Mouse (Mus musculus) kidney, adult 2 months (tissue): ENCODE results near the gene Agfg2.

Experiments used
- CTCF ChIP-seq: fragments of 200-500 bp; conservative IDR thresholded peaks from 2 replicates; pipeline ENCODE4 v1.5.1; 2011; ENCODE audit warnings: low read depth, mild to moderate bottlenecking, control low read depth, low read length, moderate library complexity, mixed read lengths; ENCODE audit not compliant: insufficient read depth, insufficient read length
- POLR2A ChIP-seq: fragments of 200-500 bp; IDR thresholded peaks from one replicate; pipeline ENCODE4 v1.6.1; 2011; ENCODE audit warnings: low read depth, low read length, control low read depth

- no peak for TF ChIP-seq CTCF
- no peak for TF ChIP-seq POLR2A
Measured at GRCm38 (mm10) chr5:137678736-137679135, 5.8 kb downstream of the Agfg2 start.
